Mouse (Mus musculus): ENCODE data around the gene Gm9887. TPM values are rescaled to one million over a fixed set of nuclear protein-coding genes. Genes with fewer than 3 reads are reported as not detected.
"Not testable (repeated sequence)": the region's sequence is repeated elsewhere in the genome, so short reads cannot be mapped to it uniquely, and the experiment has no call there.

Gm9887 gene
- polyA plus RNA-seq, 1 experiment from 2014 or later, result 2.0 TPM

- Histone ChIP-seq H3K9ac (peak overlapping the region; percentile 61), H3K27me3 (replicated peaks) (no peaks in the 10 kb centered on the region), H3K4me1 (peaks cover 11% of the 10 kb centered on the region; the same call in 1 of the 2 replicates), H3K4me2 (replicated peaks) (peak overlapping the region; percentile 69), H3K9me3 (no peaks in the 10 kb centered on the region), H3K4me3 (peak overlapping the region; percentile 47), H3K36me3 (no peaks in the 10 kb centered on the region), H3K27ac (no peak overlapping the region)
- no peak for ATAC-seq (ENCODE audit: low FRiP score, low read depth)
- WGBS, result 6% methylated on average over 32 of the region's 32 CpGs
These were observed 8.1 kb downstream of the Gm9887 start for GRCm38 (mm10) chr12:69363899-69364762.

- H3K9me3 ChIP-seq; H3K4me2 ChIP-seq (replicated peaks); H3K27me3 ChIP-seq (replicated peaks); ATAC-seq (ENCODE audit: low FRiP score, low read depth); H3K4me3 ChIP-seq; H3K9ac ChIP-seq; H3K36me3 ChIP-seq; H3K27ac ChIP-seq: not testable (repeated sequence)
- 93% methylated on average over 7 of the region's 7 CpGs for WGBS
- H3K4me1 ChIP-seq, result peaks cover 11% of the 10 kb centered on the region; the same call in 1 of the 2 replicates
These were observed 9.1 kb downstream of the Gm9887 start for GRCm38 (mm10) chr12:69363110-69363509.

GRCm38 (mm10) chr12:69362388-69362787 lies 9.9 kb downstream of the Gm9887 start:
- H3K27ac ChIP-seq, result no peak overlapping the region
- H3K36me3 ChIP-seq, result no peaks in the 10 kb centered on the region
- WGBS, result 40% methylated on average over 4 of the region's 4 CpGs
- H3K4me2 ChIP-seq (replicated peaks), result peak overlapping the region; percentile 67
- peaks cover 11% of the 10 kb centered on the region; the same call in 1 of the 2 replicates for H3K4me1 ChIP-seq
- H3K27me3 ChIP-seq (replicated peaks), result no peaks in the 10 kb centered on the region
- no peak overlapping the region for H3K4me3 ChIP-seq
- no peak for ATAC-seq (ENCODE audit: low FRiP score, low read depth)
- no peaks in the 10 kb centered on the region for H3K9me3 ChIP-seq
- H3K9ac ChIP-seq, result no peak overlapping the region

GRCm38 (mm10) chr12:69361919-69362318 lies 10.3 kb downstream of the Gm9887 start:
- peak overlapping the region; percentile 40 for H3K4me3 ChIP-seq
- peak overlapping the region; percentile 39; the same call in 1 of the 2 replicates for H3K27ac ChIP-seq
- peak overlapping the region; percentile 56 for H3K9ac ChIP-seq
- no peaks in the 10 kb centered on the region for H3K9me3 ChIP-seq
- H3K4me2 ChIP-seq (replicated peaks), result peak overlapping the region; percentile 67
- H3K27me3 ChIP-seq (replicated peaks), result no peaks in the 10 kb centered on the region
- 7% methylated on average over 10 of the region's 10 CpGs for WGBS
- no peaks in the 10 kb centered on the region for H3K36me3 ChIP-seq
- peaks cover 11% of the 10 kb centered on the region; the same call in 1 of the 2 replicates for H3K4me1 ChIP-seq
- no peak for ATAC-seq (ENCODE audit: low FRiP score, low read depth)

- Histone ChIP-seq H3K27ac (peak overlapping the region; percentile 39; the same call in 1 of the 2 replicates), H3K4me3 (peak overlapping the region; percentile 40), H3K4me1 (peaks cover 11% of the 10 kb centered on the region; the same call in 1 of the 2 replicates), H3K4me2 (replicated peaks) (peak overlapping the region; percentile 67), H3K9ac (peak overlapping the region; percentile 56)
- H3K27me3 ChIP-seq (replicated peaks); H3K36me3 ChIP-seq; H3K9me3 ChIP-seq: not testable (repeated sequence)
- WGBS, result under 1% methylated on average over 40 of the region's 50 CpGs
- ATAC-seq (ENCODE audit: low FRiP score, low read depth), result peak; percentile 94
These were observed 11.0 kb downstream of the Gm9887 start for GRCm38 (mm10) chr12:69360997-69361899.

- H3K4me3 ChIP-seq, result no peak overlapping the region
- peak; percentile 3; the same call in 1 of the 2 replicates for ATAC-seq (ENCODE audit: low FRiP score, low read depth)
- no peak overlapping the region for H3K9ac ChIP-seq
- H3K9me3 ChIP-seq, result no peaks in the 10 kb centered on the region
- H3K27ac ChIP-seq, result no peak overlapping the region
- H3K4me1 ChIP-seq, result peaks cover 13% of the 10 kb centered on the region; the same call in 1 of the 2 replicates
- H3K4me2 ChIP-seq (replicated peaks), result no peak overlapping the region
- 22% methylated on average over 5 of the region's 5 CpGs for WGBS
- no peaks in the 10 kb centered on the region for H3K27me3 ChIP-seq (replicated peaks)
- H3K36me3 ChIP-seq, result no peaks in the 10 kb centered on the region
These were observed 11.6 kb downstream of the Gm9887 start for GRCm38 (mm10) chr12:69360655-69360996.

GRCm38 (mm10) chr12:69357300-69357646 lies 15.0 kb downstream of the Gm9887 start:
- H3K4me2 ChIP-seq (replicated peaks), result peak overlapping the region; percentile 85
- peak overlapping the region; percentile 88 for H3K4me3 ChIP-seq
- no peak overlapping the region for H3K27ac ChIP-seq
- H3K4me1 ChIP-seq, result peaks cover 4% of the 10 kb centered on the region; the same call in 1 of the 2 replicates
- H3K36me3 ChIP-seq, result peaks cover 21% of the 10 kb centered on the region
- peak overlapping the region; percentile 95; the same call in 1 of the 2 replicates for H3K9ac ChIP-seq
- 5% methylated on average over 13 of the region's 13 CpGs for whole genome bisulfite sequencing
- H3K27me3 ChIP-seq (replicated peaks), result no peaks in the 10 kb centered on the region
- no peaks in the 10 kb centered on the region for H3K9me3 ChIP-seq
- no peak for ATAC-seq (ENCODE audit: low FRiP score, low read depth)

- Histone ChIP-seq H3K9me3 (no peaks in the 10 kb centered on the region), H3K36me3 (peaks cover 25% of the 10 kb centered on the region), H3K4me2 (replicated peaks) (peak within 1 kb of the TSS; percentile 85), H3K27ac (peak within 1 kb of the TSS; percentile 64; the same call in 1 of the 2 replicates), H3K9ac (peak within 1 kb of the TSS; percentile 95), H3K4me1 (peaks cover 3% of the 10 kb centered on the region; the same call in 1 of the 2 replicates), H3K27me3 (replicated peaks) (no peaks in the 10 kb centered on the region), H3K4me3 (peak within 1 kb of the TSS; percentile 88)
- ATAC-seq (ENCODE audit: low FRiP score, low read depth), result peak; percentile 65
- under 1% methylated on average over 47 of the region's 50 CpGs for WGBS
These were observed 15.5 kb downstream of the Gm9887 start, which contains the start of gene Nemf for GRCm38 (mm10) chr12:69356546-69357299. TSS of gene Nemf (minus strand) at chr12:69357165.

GRCm38 (mm10) chr12:69351685-69352084 lies 20.6 kb downstream of the Gm9887 start:
- no peak for ATAC-seq (ENCODE audit: low FRiP score, low read depth)
- no peaks in the 10 kb centered on the region for H3K9me3 ChIP-seq
- no peak overlapping the region for H3K4me2 ChIP-seq (replicated peaks)
- peaks cover 3% of the 10 kb centered on the region; the same call in 1 of the 2 replicates for H3K4me1 ChIP-seq
- WGBS, result 89% methylated on average over 1 of the region's 1 CpGs
- H3K27ac ChIP-seq, result no peak overlapping the region
- no peak overlapping the region for H3K4me3 ChIP-seq
- H3K9ac ChIP-seq, result no peak overlapping the region
- no peaks in the 10 kb centered on the region for H3K27me3 ChIP-seq (replicated peaks)
- peaks cover 55% of the 10 kb centered on the region for H3K36me3 ChIP-seq

GRCm38 (mm10) chr12:69349928-69350327 lies 22.3 kb downstream of the Gm9887 start:
- ATAC-seq (ENCODE audit: low FRiP score, low read depth), result no peak
- no peaks in the 10 kb centered on the region for H3K4me1 ChIP-seq
- H3K4me3 ChIP-seq, result no peak overlapping the region
- H3K9ac ChIP-seq, result no peak overlapping the region
- H3K4me2 ChIP-seq (replicated peaks), result no peak overlapping the region
- no peaks in the 10 kb centered on the region for H3K9me3 ChIP-seq
- H3K27me3 ChIP-seq (replicated peaks), result no peaks in the 10 kb centered on the region
- peaks cover 65% of the 10 kb centered on the region for H3K36me3 ChIP-seq
- no peak overlapping the region for H3K27ac ChIP-seq
- WGBS, result 90% methylated on average over 2 of the region's 2 CpGs

- Histone ChIP-seq H3K9ac (no peak overlapping the region), H3K4me3 (no peak overlapping the region), H3K36me3 (peaks cover 53% of the 10 kb centered on the region), H3K4me2 (replicated peaks) (no peak overlapping the region), H3K27me3 (replicated peaks) (no peaks in the 10 kb centered on the region), H3K9me3 (no peaks in the 10 kb centered on the region), H3K4me1 (no peaks in the 10 kb centered on the region), H3K27ac (no peak overlapping the region)
- WGBS, result 89% methylated on average over 2 of the region's 2 CpGs
- no peak for ATAC-seq (ENCODE audit: low FRiP score, low read depth)
These were observed 38.7 kb downstream of the Gm9887 start for GRCm38 (mm10) chr12:69333547-69333946.

Measured in neural tube, embryonic 12.5 days (tissue).